Mouse (Mus musculus): ENCODE measurements around the gene Btbd9. TPM values are rescaled to one million over a fixed set of nuclear protein-coding genes. Genes with fewer than 3 reads are reported as not detected.

Gene Btbd9
- polyA plus RNA-seq, 1 experiment: 21.3 TPM

GRCm38 (mm10) chr17:30329531-30329930 lies 246.8 kb downstream of the Btbd9 start:
- H3K27ac ChIP-seq (ENCODE audit: insufficient read depth, low read length): no peak overlapping the region
- no peak overlapping the region for H3K4me3 ChIP-seq (ENCODE audit: insufficient read depth, low read length)
- no peaks in the 10 kb centered on the region for H3K4me1 ChIP-seq (ENCODE audit: control insufficient read depth, insufficient read depth, low read length)
- no peak for TF ChIP-seq POLR2A (IDR thresholded peaks at IDR 0.05; ENCODE audit: low read depth, low read length)
- TF ChIP-seq CTCF (IDR thresholded peaks at IDR 0.05; ENCODE audit: borderline replicate concordance, insufficient read depth, low read length): no peak

- TF ChIP-seq CTCF (IDR thresholded peaks at IDR 0.05; ENCODE audit: borderline replicate concordance, insufficient read depth, low read length): no peak
- TF ChIP-seq POLR2A (IDR thresholded peaks at IDR 0.05; ENCODE audit: low read depth, low read length): no peak
- Histone ChIP-seq H3K4me1 (ENCODE audit: control insufficient read depth, insufficient read depth, low read length) (no peaks in the 10 kb centered on the region), H3K27ac (ENCODE audit: insufficient read depth, low read length) (no peak overlapping the region), H3K4me3 (ENCODE audit: insufficient read depth, low read length) (no peak overlapping the region)
Observed at GRCm38 (mm10) chr17:30328924-30329323, 247.4 kb downstream of the Btbd9 start.

DNA sequence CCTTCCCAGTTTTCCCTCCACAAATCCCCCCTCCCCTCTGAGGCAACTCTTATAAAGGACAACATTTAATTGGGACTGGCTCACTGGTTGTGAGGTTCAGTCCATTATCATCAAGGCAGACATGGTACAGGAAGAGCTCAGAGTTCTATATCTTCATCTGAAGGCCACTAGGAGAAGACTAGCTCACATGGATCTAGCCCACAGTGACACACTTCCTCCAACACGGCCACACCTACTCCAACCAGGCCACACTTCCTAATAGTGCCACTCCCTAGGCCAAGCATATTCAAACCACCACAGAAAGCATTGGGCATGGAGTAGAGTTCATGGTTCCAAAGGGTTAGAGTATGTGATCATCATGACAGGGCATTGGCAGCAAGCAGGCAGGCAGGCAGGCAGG lies 249.4 kb downstream of the Btbd9 start:
- H3K4me1 ChIP-seq (ENCODE audit: control insufficient read depth, insufficient read depth, low read length): no peaks in the 10 kb centered on the region
- no peak overlapping the region for H3K27ac ChIP-seq (ENCODE audit: insufficient read depth, low read length)
- no peak overlapping the region for H3K4me3 ChIP-seq (ENCODE audit: insufficient read depth, low read length)
- TF ChIP-seq POLR2A (IDR thresholded peaks at IDR 0.05; ENCODE audit: low read depth, low read length) (no peak), CTCF (IDR thresholded peaks at IDR 0.05; ENCODE audit: borderline replicate concordance, insufficient read depth, low read length) (no peak)

GRCm38 (mm10) chr17:30320301-30320700 lies 256.0 kb downstream of the Btbd9 start:
- TF ChIP-seq POLR2A (IDR thresholded peaks at IDR 0.05; ENCODE audit: low read depth, low read length) (no peak), CTCF (IDR thresholded peaks at IDR 0.05; ENCODE audit: borderline replicate concordance, insufficient read depth, low read length) (no peak)
- Histone ChIP-seq H3K4me3 (ENCODE audit: insufficient read depth, low read length) (no peak overlapping the region), H3K4me1 (ENCODE audit: control insufficient read depth, insufficient read depth, low read length) (no peaks in the 10 kb centered on the region), H3K27ac (ENCODE audit: insufficient read depth, low read length) (no peak overlapping the region)

DNA sequence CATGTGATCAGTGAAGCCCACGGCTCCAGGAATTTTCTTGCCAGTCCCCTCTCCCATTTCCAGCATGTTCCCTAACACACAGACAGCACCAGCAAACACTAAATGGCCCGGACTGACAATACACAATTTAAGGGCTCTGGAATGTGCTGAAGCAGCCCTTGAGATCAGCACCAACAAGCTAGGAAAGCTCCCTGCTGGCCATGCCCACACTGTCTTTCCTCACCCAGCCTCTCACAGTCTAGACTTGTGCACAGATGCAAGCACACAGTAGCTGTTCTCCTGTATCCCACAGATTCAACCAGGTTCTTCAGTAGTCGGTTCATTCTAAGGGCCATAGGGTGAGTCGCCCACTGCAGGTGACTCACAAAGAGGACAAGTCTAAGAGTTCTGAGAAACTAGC lies 263.6 kb downstream of the Btbd9 start:
- TF ChIP-seq POLR2A (IDR thresholded peaks at IDR 0.05; ENCODE audit: low read depth, low read length) (no peak), CTCF (IDR thresholded peaks at IDR 0.05; ENCODE audit: borderline replicate concordance, insufficient read depth, low read length) (no peak)
- H3K4me1 ChIP-seq (ENCODE audit: control insufficient read depth, insufficient read depth, low read length): no peaks in the 10 kb centered on the region
- no peak overlapping the region for H3K27ac ChIP-seq (ENCODE audit: insufficient read depth, low read length)
- no peak overlapping the region for H3K4me3 ChIP-seq (ENCODE audit: insufficient read depth, low read length)

DNA sequence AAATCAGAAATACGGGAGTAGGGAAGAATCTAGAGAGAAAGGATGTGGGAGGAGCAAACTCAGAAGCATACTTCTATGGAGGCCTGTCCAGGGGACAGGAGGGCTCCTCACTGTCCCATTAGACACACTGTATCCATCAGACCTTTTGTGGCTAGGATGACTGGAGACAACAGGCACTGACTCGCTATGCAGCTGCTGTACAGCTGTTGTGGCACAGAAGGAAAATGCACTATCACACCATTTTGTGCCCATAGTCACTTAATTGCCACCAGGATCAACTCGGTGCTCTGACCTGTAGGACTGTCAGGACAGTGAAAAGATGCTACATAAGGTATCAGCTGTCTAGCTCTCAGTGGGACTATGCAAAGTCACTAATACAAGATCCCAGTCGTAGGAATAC lies 266.7 kb downstream of the Btbd9 start:
- Histone ChIP-seq H3K27ac (ENCODE audit: insufficient read depth, low read length) (no peak overlapping the region), H3K4me1 (ENCODE audit: control insufficient read depth, insufficient read depth, low read length) (no peaks in the 10 kb centered on the region), H3K4me3 (ENCODE audit: insufficient read depth, low read length) (no peak overlapping the region)
- TF ChIP-seq POLR2A (IDR thresholded peaks at IDR 0.05; ENCODE audit: low read depth, low read length) (no peak), CTCF (IDR thresholded peaks at IDR 0.05; ENCODE audit: borderline replicate concordance, insufficient read depth, low read length) (no peak)

GRCm38 (mm10) chr17:30308889-30309288 lies 267.4 kb downstream of the Btbd9 start:
- Histone ChIP-seq H3K4me3 (ENCODE audit: insufficient read depth, low read length) (no peak overlapping the region), H3K4me1 (ENCODE audit: control insufficient read depth, insufficient read depth, low read length) (no peaks in the 10 kb centered on the region), H3K27ac (ENCODE audit: insufficient read depth, low read length) (no peak overlapping the region)
- no peak for TF ChIP-seq CTCF (IDR thresholded peaks at IDR 0.05; ENCODE audit: borderline replicate concordance, insufficient read depth, low read length)
- TF ChIP-seq POLR2A (IDR thresholded peaks at IDR 0.05; ENCODE audit: low read depth, low read length): no peak

GRCm38 (mm10) chr17:30308317-30308716 lies 268.0 kb downstream of the Btbd9 start:
- TF ChIP-seq POLR2A (IDR thresholded peaks at IDR 0.05; ENCODE audit: low read depth, low read length) (no peak), CTCF (IDR thresholded peaks at IDR 0.05; ENCODE audit: borderline replicate concordance, insufficient read depth, low read length) (no peak)
- no peaks in the 10 kb centered on the region for H3K4me1 ChIP-seq (ENCODE audit: control insufficient read depth, insufficient read depth, low read length)
- no peak overlapping the region for H3K27ac ChIP-seq (ENCODE audit: insufficient read depth, low read length)
- no peak overlapping the region for H3K4me3 ChIP-seq (ENCODE audit: insufficient read depth, low read length)

DNA sequence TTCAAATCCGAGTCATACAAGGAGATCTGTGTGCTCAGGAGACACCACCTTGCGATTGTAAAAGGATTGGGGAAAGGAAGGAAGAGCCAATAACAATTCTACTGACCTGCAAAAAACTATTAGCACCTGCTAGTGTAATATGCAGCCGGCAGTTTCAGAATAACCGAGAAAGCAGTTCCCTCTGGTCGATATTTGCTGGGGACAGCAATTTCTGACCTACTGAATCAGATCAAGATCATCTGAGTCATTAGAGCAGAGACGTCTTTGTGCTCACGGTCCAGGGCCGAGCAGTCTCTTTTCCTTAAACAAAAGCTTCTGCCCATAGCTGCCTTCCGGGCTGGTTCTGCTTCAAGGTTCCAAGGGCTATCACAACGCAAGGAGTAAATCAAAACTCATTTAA lies 269.1 kb downstream of the Btbd9 start:
- H3K4me1 ChIP-seq (ENCODE audit: control insufficient read depth, insufficient read depth, low read length): no peaks in the 10 kb centered on the region
- no peak overlapping the region for H3K27ac ChIP-seq (ENCODE audit: insufficient read depth, low read length)
- no peak overlapping the region for H3K4me3 ChIP-seq (ENCODE audit: insufficient read depth, low read length)
- no peak for TF ChIP-seq POLR2A (IDR thresholded peaks at IDR 0.05; ENCODE audit: low read depth, low read length)
- no peak for TF ChIP-seq CTCF (IDR thresholded peaks at IDR 0.05; ENCODE audit: borderline replicate concordance, insufficient read depth, low read length)

DNA sequence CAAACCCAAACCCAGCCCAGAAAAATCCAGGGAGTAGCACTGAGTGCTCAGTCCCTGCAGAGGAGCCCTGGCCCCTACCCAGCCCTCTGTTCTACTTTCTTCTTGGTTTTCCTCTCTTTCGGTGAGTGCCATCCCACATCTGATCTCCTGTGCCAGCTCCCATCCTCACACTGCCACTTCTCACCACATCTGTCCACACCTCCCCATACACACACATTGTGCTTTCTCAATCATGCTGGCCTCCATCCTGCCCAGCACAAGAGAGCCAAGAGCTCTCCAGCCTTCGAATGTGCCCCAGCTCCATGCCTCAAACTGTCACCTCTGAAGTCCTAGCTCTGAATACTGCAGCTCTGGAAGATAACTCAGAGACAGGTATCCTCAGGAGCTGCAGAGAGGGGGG lies 271.5 kb downstream of the Btbd9 start:
- Histone ChIP-seq H3K4me1 (ENCODE audit: control insufficient read depth, insufficient read depth, low read length) (no peaks in the 10 kb centered on the region), H3K27ac (ENCODE audit: insufficient read depth, low read length) (no peak overlapping the region), H3K4me3 (ENCODE audit: insufficient read depth, low read length) (no peak overlapping the region)
- no peak for TF ChIP-seq CTCF (IDR thresholded peaks at IDR 0.05; ENCODE audit: borderline replicate concordance, insufficient read depth, low read length)
- TF ChIP-seq POLR2A (IDR thresholded peaks at IDR 0.05; ENCODE audit: low read depth, low read length): no peak

GRCm38 (mm10) chr17:30301338-30301737 lies 274.9 kb downstream of the Btbd9 start:
- TF ChIP-seq CTCF (IDR thresholded peaks at IDR 0.05; ENCODE audit: borderline replicate concordance, insufficient read depth, low read length) (no peak), POLR2A (IDR thresholded peaks at IDR 0.05; ENCODE audit: low read depth, low read length) (no peak)
- Histone ChIP-seq H3K4me1 (ENCODE audit: control insufficient read depth, insufficient read depth, low read length) (no peaks in the 10 kb centered on the region), H3K4me3 (ENCODE audit: insufficient read depth, low read length) (no peak overlapping the region), H3K27ac (ENCODE audit: insufficient read depth, low read length) (no peak overlapping the region)
